Mouse (Mus musculus): Measurements from ENCODE around the gene Slc29a1.

Gene Slc29a1

DNA sequence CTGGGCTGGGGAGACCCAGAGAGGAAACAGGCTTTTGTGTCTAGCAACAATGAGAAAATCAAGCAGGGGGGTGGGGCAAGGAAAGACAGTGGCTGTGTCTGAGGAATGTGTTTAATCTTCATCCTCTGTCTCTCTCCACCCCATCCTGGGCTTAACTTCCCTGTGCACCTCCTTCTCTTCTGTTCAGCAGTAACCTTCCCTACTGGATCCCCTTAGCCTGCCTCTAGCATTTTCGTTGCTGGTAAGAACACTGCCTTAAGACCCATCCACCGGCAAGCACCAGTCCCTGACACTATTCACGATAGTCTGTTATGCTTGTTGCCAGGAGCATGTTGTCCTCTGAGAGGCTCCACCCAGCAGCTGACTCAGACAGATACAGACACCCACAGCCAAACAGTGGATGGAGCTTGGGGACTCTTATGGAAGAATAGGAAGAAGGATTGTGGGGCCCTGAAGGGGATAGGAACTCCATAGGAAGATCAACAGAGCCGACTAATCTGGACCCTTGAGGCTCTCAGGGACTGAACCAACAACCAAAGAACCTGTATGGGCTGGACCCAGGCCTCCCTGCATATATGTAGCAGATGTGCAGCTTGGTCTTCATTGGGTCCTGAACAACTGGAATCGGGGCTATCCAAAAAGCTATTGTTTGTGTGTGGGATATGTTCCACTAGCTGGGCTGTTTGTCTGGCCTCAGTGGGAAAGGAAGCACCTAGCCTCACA, 10.9 kb upstream of the Slc29a1 start:
- DNase-seq, result peak; percentile 36

DNA sequence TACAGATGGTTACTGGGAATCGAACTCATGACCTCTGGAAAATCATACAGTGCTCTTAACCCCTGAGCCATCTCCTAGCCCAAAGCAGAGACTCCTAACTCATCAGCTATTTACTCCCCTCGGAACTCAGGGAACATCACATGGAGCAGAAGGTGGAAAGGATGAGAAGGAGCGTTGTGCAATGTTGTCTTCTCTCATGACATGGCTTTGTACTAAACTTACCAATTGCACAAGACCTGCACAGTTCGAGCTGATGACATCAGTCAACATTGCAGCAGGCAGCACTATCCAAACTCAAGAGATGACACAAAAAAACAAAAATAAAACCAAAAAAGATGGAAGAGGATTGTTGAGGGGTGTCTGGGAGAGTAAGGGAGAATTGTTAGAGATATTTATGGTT, 9.0 kb upstream of the Slc29a1 start:
- no peak for DNase-seq

DNA sequence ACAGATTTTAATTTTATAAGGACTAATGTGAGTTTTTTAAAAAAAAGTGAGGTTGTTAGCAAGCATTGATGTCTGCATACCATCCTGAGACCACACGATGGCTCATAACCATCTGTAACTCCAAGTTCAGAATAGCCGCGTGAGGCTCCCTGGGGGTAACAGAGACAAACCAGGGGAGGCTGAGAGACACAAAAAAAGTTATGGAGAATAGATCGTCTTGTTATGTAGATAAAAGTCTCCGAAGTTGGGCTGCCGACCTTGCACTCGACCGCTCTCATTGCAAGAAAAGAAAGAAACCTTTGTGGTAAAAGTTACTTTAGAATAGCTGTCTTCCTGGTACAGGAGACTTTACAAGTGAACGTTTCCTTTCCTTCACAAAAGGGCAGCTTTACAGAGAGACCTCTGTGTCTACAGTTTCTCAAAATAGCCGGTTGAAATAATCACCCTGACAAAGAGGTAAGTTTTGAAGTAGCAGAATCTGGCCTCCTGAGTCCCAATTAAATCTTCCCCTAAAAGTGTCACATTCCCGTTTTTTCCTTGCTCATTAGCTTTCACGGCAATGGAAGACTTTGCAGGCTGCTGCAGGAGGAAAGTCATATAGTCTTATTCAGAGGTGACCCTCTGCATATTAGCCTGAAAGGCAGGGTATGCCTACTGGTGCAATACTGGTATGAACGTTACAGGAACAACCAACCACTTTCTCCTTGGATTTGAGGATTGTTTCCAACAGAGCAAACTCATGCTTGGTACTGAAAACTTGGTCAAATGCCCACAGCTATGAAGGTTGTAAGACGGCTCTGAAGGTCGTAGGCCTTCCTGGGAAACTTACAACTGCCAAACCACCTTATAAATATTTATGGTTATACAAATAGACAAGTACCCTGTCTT, 7.8 kb upstream of the Slc29a1 start:
- no peak for DNase-seq

- DNase-seq, result no peak
Observed at GRCm38 (mm10) chr17:45602984-45603383, 3.6 kb upstream of the Slc29a1 start.

GRCm38 (mm10) chr17:45601877-45602304, 2.5 kb upstream of the Slc29a1 start, which contains the start of gene Mymx:
Mymx (minus strand) TSS chr17:45602102.
- peak; percentile 70 for DNase-seq

GRCm38 (mm10) chr17:45601325-45601724, 1.9 kb upstream of the Slc29a1 start:
- no peak for DNase-seq

DNA sequence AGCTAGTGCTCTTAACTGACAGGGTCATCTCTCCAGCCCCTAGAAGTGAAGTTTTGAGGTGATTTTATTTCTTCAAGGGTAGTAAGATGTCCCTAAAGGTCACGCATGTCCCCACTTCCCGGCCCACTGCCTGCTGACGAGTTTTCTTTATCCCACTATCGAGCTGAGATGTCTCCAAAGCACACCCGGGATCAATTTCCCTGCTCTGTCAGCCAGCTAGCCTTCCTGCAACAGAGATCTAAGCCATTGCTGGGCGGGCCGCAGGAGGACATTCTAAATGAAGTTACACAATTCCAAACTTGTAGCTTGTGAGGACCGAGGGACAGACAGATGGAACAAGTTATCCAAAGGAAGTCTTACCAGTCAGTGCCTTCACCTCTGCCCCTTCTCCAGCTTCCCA, 861 bp upstream of the Slc29a1 start:
- DNase-seq, result no peak

DNA sequence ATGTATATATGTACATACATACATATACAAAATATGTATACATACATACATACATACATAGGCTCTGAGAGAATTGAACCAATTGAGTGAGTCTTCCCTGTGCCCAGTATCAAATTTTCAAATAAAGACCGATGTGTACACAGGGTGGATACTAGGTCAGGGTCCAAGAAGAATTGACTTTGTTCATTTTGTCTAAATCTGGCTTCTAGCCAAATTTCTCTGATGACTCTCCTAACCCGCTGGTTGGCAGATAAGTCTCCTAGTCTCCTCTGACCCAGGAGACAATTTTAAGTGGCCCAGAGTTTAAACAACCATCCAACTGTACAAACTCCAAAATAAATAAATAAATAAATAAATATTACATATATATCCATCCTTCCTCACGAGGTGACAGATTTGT, 515 bp downstream of the Slc29a1 start:
- DNase-seq, result no peak

DNA sequence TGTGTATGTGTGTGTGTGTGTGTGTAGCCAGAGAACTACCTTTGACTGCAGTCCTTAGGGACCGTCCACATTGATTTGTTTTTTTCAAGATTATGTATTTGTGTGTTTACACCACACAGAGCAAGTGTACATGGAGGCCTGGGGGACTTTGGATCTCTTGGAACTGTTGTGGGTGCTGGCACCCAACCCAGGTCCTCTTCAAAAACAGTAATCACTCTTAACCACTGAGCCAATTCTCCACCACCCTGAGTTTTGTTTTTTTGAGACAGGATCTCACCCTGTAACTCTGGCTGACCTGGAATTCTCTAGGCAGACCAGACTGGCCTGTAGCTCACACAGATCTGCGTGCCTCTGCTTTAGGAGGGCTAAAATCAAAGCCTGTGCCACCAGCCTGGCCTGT, 1.0 kb downstream of the Slc29a1 start:
- no peak for DNase-seq

DNA sequence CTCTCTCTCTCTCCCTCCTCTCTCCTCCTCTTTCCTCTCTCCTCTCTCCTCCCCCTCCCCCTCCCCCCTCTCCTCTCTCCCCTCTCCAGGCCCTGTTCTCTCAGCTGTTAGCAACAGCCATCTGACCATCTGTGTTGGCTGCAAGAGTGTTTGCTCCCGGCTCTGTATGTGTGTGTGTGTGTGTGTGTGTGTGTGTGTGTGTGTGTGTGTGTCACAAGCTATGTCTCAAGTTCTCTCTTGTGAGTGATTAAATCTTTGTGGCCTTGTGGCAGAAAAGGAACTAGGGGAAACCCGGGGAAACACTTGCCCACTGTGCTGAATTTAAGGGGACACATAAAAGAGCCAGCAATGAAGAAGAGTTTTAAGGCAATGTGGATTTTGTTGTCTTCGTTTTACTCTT, 1.6 kb downstream of the Slc29a1 start:
- peak; percentile 45 for DNase-seq

DNA sequence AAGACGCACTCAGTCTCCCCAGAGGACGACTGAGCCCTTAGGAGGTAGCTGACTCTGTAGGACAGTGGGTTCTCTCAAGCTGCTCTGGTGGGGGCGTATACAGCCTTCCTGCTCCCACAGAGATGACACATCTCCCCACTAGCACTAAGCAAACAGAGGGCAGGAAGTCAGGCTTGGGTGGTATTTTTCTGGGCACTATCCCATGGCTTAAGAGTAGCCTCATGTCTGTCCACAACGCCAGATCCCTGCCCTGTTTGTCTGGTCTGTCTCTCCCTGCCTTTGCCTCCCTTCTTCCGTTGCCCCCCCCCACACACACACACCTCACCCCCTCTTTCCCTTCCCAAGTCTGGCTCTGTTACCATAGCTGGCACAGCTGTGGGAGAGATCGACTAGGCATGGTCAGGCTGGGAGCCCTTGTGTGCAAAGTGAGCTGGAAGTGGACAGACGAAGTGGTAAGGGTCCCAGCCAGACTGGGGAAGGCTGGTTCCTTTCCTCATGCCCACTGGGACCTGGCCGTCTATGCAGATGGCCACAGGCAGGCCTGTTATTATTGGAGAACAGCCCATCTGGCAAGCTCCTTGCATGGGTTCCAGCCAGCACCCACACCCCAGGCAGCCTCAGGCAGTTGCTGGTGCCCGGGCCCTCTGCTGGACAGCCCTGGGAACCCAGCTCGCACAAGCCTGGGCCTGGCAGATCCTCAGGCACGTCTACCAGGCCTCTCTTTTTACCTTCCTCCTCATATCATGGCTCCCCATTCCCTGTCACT, 2.6 kb downstream of the Slc29a1 start:
- peak; percentile 87 for DNase-seq

- DNase-seq, result no peak
Observed at GRCm38 (mm10) chr17:45595736-45596390, 3.5 kb downstream of the Slc29a1 start.

DNA sequence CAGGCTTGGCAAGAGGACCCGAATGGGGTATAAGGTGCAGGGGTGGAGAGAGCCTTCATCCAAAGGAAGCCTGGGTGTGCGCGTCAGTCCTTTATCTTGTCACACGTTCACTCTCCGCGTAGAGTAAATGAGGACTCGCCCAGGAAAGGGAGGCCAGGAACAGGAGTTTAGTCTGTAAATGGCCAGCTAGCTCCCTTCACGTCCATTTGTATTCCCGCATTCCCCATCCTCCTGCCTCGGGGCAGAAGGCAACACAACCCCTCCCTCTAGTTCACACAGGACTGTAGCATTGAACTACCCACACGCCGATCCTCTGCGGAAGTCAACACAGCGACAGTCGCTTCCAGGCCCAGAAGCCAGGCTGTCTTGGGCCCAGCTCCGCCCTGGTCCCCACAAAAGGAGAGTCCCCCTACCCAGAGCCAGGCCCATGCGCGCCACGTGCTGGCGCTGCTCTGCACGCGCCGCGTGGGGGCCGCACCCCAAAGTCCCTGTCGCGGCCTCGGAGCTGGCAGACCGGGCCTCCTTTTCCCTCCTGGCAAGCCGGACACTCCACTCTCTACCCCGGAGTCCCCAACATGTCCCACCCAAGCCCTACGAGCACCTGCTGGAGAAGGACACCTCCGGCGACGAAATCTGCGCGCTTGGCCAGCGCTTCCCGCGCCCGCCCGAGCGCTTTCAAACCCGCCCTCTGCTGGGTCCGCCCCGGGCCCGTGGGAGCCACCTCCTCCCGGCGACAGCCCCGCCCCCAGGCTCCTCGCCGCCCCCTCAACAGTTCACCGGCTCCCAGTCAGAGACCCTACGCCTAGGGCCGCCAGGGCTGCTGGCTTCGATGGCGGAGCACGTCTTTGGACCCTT, 4.3 kb downstream of the Slc29a1 start:
- DNase-seq, result peak; percentile 90

GRCm38 (mm10) chr17:45594195-45594594, 5.2 kb downstream of the Slc29a1 start:
- no peak for DNase-seq

DNA sequence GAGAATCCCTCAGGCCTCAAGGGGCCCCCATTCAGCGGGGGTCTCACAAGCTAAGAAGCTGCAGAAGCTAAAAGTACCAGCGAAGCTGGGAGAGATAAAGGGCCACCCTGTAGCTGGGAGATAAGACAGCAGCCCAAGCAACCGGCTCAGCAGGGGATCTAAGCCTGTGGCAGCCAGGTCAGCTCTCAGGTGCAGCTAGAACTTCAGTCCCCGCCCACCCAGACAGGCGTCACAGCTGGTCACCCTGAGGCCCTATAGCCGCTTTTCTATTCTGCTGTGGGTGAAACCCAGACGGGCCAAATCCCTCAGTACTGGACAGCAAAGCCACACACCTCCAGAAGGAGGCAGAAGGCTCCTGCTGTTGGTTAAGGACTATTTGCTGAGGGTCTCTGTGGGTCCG, 5.9 kb downstream of the Slc29a1 start:
- DNase-seq, result peak; percentile 51

GRCm38 (mm10) chr17:45592606-45593431, 6.6 kb downstream of the Slc29a1 start:
- DNase-seq, result peak; percentile 76

- DNase-seq, result peak; percentile 69
Observed at GRCm38 (mm10) chr17:45591701-45592605, 7.5 kb downstream of the Slc29a1 start.

- DNase-seq, result no peak
Observed at GRCm38 (mm10) chr17:45590410-45590809, 9.0 kb downstream of the Slc29a1 start.

DNA sequence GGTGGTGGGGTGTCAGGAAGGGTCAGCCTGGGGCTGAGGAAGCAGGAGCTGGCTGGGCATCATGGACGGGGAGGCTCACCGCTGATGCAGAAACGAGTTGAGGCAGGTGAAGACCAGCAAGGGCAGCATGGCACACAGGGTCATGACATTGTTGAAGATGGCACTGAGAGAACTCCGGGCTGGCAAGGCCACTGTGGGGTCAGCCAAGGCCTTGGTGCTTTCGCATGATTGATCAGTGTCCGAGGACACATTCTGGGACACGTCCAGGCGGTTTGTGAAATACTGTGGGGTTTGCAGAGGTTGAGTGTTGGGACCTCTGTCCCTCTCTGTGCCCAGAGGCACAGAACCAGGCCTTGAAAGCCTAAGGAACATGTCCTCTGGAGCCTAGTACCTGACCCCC, 9.6 kb downstream of the Slc29a1 start:
- DNase-seq, result no peak

DNA sequence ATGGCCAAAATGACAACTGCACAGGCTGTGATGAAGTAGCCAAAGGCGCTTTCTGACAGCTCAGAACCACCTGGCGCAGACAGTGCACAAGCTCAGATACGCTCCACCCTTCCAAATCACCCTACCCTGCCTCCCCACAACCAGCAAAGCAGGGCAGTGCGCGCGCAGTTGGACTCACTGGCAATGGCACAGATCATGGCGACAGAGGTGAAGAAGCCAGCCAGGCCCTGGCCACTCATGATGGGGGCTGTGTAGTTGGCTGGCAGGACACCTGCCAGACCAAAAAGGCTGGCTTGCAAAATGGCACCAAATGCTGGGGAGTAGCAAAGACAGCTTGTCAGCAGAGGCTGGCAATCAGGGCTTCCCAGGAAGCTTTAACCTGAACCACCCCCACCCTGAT, 10.2 kb downstream of the Slc29a1 start:
- DNase-seq, result no peak

Data from kidney, postnatal 14 days (tissue).